Mouse (Mus musculus): ENCODE data around the gene Dnmt1.

DNA sequence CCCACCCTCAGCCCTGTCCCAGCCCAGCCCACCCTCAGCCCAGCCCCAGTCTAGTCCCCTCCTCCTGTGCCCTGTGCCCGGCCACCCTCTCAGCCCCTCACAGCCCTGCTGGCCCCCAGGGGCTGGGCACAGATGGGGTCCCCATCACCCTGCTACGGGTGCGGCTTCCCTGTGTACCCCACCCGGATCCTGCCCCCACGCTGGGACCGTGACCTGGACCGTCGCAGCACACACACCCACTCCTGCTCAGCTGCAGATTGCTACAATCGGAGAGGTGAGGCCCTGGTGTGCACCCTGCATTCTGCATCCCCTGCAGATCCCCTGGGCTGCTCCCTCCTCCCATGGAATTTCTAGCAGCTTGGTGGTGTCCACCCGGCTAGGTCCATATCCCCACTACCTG lies 86.7 kb downstream of the Dnmt1 start:
- TF ChIP-seq CTCF (IDR thresholded peaks at IDR 0.05) (no peak), EP300 (IDR thresholded peaks at IDR 0.05; ENCODE audit: insufficient read depth, low read depth, low read length) (no peak), POLR2A (IDR thresholded peaks at IDR 0.05; ENCODE audit: insufficient read depth, low read depth, low read length) (no peak)

Data from heart, adult 2 months (tissue).